8 mouse cellular contexts compared by ENCODE assay signal in genomic region chr11:75170136-75170751, GRCm38 (mm10). TPM values are rescaled to one million over a fixed set of nuclear protein-coding genes. Genes with fewer than 3 reads are reported as not detected.
DNase-seq lines count a peak whose midpoint lies in the region; ATAC-seq lines count a peak whose summit lies in the region.

No protein-coding gene starts in this region.

- peak overlapping the region; percentile 90 for H3K4me2 ChIP-seq in lung, embryonic 15.5 days

- peak; percentile 32 for ATAC-seq in frontal cortex, adult (ENCODE audit: low TSS enrichment)
- peak; percentile 36 for ATAC-seq in lung, embryonic 15.5 days (ENCODE audit: borderline replicate concordance, extremely low read depth, low FRiP score, low TSS enrichment)

- DNase-seq in MN1 (ENCODE audit: low spot score): peak; percentile 86
- peak; percentile 97 for DNase-seq in cerebellum, adult 9-10 months
- DNase-seq in hindbrain, embryonic 10.5 days (ENCODE audit: low spot score): peak; percentile 91
- peak; percentile 94 for DNase-seq in layer of hippocampus, adult 9-10 months (ENCODE audit: low spot score)
- peak; percentile 94 for DNase-seq in ovary, adult 18-20 months (ENCODE audit: low spot score)
- peak; percentile 72 to 88 for DNase-seq in thymus, postnatal 10 days (ENCODE audit: low spot score in 2 of 2)

- peaks cover 86% of the 10 kb centered on the region for H3K4me1 ChIP-seq in hindbrain, embryonic 10.5 days (replicated peaks)
- H3K4me1 ChIP-seq in lung, embryonic 15.5 days: peaks cover 80% of the 10 kb centered on the region

- peak overlapping the region; percentile 54 for H3K4me3 ChIP-seq in hindbrain, embryonic 10.5 days
- peak overlapping the region; percentile 63 for H3K4me3 ChIP-seq in lung, embryonic 15.5 days

- H3K27ac ChIP-seq in hindbrain, embryonic 10.5 days: no peak overlapping the region
- H3K27ac ChIP-seq in lung, embryonic 15.5 days: peak overlapping the region; percentile 89

- H3K27me3 ChIP-seq in hindbrain, embryonic 10.5 days (ENCODE audit: insufficient read depth, poor library complexity, severe bottlenecking): peaks cover 92% of the 10 kb centered on the region
- peaks cover 85% of the 10 kb centered on the region for H3K27me3 ChIP-seq in lung, embryonic 15.5 days

- WGBS in hindbrain, embryonic 10.5 days: under 1% methylated on average over 38 of the region's 38 CpGs
- WGBS in lung, embryonic 15.5 days: under 1% methylated on average over 38 of the region's 38 CpGs

- H3K9me3 ChIP-seq in hindbrain, embryonic 10.5 days: no peaks in the 10 kb centered on the region
- H3K9me3 ChIP-seq in lung, embryonic 15.5 days: no peaks in the 10 kb centered on the region

- no peaks in the 10 kb centered on the region for H3K36me3 ChIP-seq in hindbrain, embryonic 10.5 days
- H3K36me3 ChIP-seq in lung, embryonic 15.5 days: no peaks in the 10 kb centered on the region; the same call in 1 of the 2 replicates

- no peak overlapping the region for H3K9ac ChIP-seq in lung, embryonic 15.5 days

RNA-seq across cellular contexts. Expression of gene Hic1, which starts 0.9 kb away (rescaled TPM):
- 0.15 and 0.52 TPM in 2 replicates for polyA plus RNA-seq in hindbrain, embryonic 10.5 days (2016; fragmentation: Nextera tagmentation; extraction: Ambion mirVana)
- 20.1 and 21.7 TPM in 2 replicates for polyA plus RNA-seq in lung, embryonic 15.5 days (2015; fragmentation: Nextera tagmentation; extraction: Ambion mirVana)

RNA-seq across cellular contexts. Expression of gene Ovca2, which starts 8.4 kb away (rescaled TPM):
- polyA plus RNA-seq in hindbrain, embryonic 10.5 days (2016; fragmentation: Nextera tagmentation; extraction: Ambion mirVana): 27.6 and 33.1 TPM in 2 replicates
- 25.5 and 26.2 TPM in 2 replicates for polyA plus RNA-seq in lung, embryonic 15.5 days (2015; fragmentation: Nextera tagmentation; extraction: Ambion mirVana)

RNA-seq across cellular contexts. Expression of gene Dph1, which starts 20.8 kb away (rescaled TPM):
- polyA plus RNA-seq in hindbrain, embryonic 10.5 days (2016; fragmentation: Nextera tagmentation; extraction: Ambion mirVana): 23.2 and 24.2 TPM in 2 replicates
- 20.4 and 21.0 TPM in 2 replicates for polyA plus RNA-seq in lung, embryonic 15.5 days (2015; fragmentation: Nextera tagmentation; extraction: Ambion mirVana)

RNA-seq across cellular contexts. Expression of gene Rtn4rl1, which starts 23.3 kb away (rescaled TPM):
- 2.5 and 2.8 TPM in 2 replicates for polyA plus RNA-seq in hindbrain, embryonic 10.5 days (2016; fragmentation: Nextera tagmentation; extraction: Ambion mirVana)
- polyA plus RNA-seq in lung, embryonic 15.5 days (2015; fragmentation: Nextera tagmentation; extraction: Ambion mirVana): 1.8 and 3.3 TPM in 2 replicates

Comparison
In these comparisons a context has a peak if more than half of its experiments do, and no peak if none do; other contexts are left out.
1. RNA of gene Hic1, which starts 0.9 kb away (polyA plus RNA-seq): 20.1 to 21.7 TPM in lung, embryonic 15.5 days; 0.15 to 0.52 TPM in hindbrain, embryonic 10.5 days; every median in the first group is over 10 times any median in the second.
2. Peak in every context shown above with its lines, with median percentiles within 50 percentile points of each other: DNase-seq.